Mouse (Mus musculus): ENCODE results near the gene Cmas. TPM values are rescaled to one million over a fixed set of nuclear protein-coding genes. Genes with fewer than 3 reads are reported as not detected.
A peak's percentile ranks its signal among the peaks of the same experiment; 100 is the strongest.

The Cmas gene
- polyA plus RNA-seq, 2 experiments, result 54.5 to 88.7 TPM

DNA sequence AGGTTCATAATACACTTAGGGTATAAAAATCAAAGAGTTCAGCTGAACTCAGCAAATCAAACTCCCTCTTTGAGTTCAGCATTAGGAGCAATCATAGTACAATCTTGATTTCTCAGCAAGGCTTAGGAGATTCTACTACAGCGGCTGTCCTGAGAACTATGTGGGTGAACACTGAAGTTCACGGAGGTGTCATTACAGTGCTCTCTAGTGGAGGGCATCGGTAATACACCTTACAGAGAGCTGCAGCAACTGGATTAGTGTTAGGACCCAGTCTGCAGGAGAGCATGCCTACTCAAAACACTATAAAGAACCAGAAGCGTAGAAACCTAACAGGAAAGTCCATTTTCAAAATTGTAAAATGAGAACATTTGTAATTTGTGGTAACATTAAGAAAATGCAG is 28.9 kb downstream of the Cmas start:
- no peaks in the 10 kb centered on the region for H3K4me1 ChIP-seq (ENCODE audit: control insufficient read depth, insufficient read depth, low read length)
- no peak overlapping the region for H3K4me3 ChIP-seq (replicated peaks; ENCODE audit: low read length)
- H3K27me3 ChIP-seq (ENCODE audit: control insufficient read depth, insufficient read depth, low read length), result no peaks in the 10 kb centered on the region
- H3K36me3 ChIP-seq (ENCODE audit: control insufficient read depth, insufficient read depth, low read length), result no peaks in the 10 kb centered on the region
- ATAC-seq (ENCODE audit: low FRiP score, low read depth) (no peak), DNase-seq (ENCODE audit: low spot score) (peak; percentile 11)
- H3K4me2 ChIP-seq (replicated peaks; ENCODE audit: low read depth, low read length, severe bottlenecking), result no peak overlapping the region
- no peak overlapping the region for H3K27ac ChIP-seq (replicated peaks; ENCODE audit: low read depth, low read length)
- no peak overlapping the region for H3K9ac ChIP-seq (ENCODE audit: low read depth, low read length, severe bottlenecking)
- TF ChIP-seq POLR2A (IDR thresholded peaks at IDR 0.05; ENCODE audit: borderline replicate concordance, extremely low read depth, insufficient read depth, insufficient read length), result no peak
- WGBS, result 43% methylated on average over 4 of the region's 4 CpGs
- no peaks in the 10 kb centered on the region for H3K9me3 ChIP-seq (ENCODE audit: control insufficient read depth, low read length)

DNA sequence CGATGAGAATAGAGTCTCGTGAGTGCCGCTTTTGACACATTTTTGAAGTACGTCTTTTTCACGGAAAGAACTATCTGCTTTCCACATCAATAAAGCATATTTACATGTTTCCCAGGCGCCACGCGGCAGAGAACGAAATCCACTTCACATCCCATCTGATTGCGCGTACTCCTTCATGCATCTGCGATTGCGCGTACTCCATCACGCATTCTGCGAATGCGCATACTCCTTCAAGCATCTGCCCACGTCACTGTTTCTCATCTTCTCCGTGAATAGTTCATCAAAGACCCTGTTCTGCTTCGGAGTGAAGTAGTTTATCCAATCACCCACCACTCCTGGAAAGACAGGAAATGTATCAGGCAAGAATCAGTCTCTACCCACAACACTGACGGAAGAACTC is 29.6 kb downstream of the Cmas start:
- Histone ChIP-seq H3K9me3 (ENCODE audit: control insufficient read depth, low read length) (no peaks in the 10 kb centered on the region), H3K4me1 (ENCODE audit: control insufficient read depth, insufficient read depth, low read length) (no peaks in the 10 kb centered on the region), H3K9ac (ENCODE audit: low read depth, low read length, severe bottlenecking) (no peak overlapping the region), H3K36me3 (ENCODE audit: control insufficient read depth, insufficient read depth, low read length) (no peaks in the 10 kb centered on the region), H3K4me2 (replicated peaks; ENCODE audit: low read depth, low read length, severe bottlenecking) (no peak overlapping the region), H3K4me3 (replicated peaks; ENCODE audit: low read length) (no peak overlapping the region), H3K27ac (replicated peaks; ENCODE audit: low read depth, low read length) (no peak overlapping the region), H3K27me3 (ENCODE audit: control insufficient read depth, insufficient read depth, low read length) (no peaks in the 10 kb centered on the region)
- TF ChIP-seq POLR2A (IDR thresholded peaks at IDR 0.05; ENCODE audit: borderline replicate concordance, extremely low read depth, insufficient read depth, insufficient read length), result no peak
- no peak for DNase-seq (ENCODE audit: low spot score)
- WGBS, result 85% methylated on average over 21 of the region's 21 CpGs
- ATAC-seq (ENCODE audit: low FRiP score, low read depth), result no peak

DNA sequence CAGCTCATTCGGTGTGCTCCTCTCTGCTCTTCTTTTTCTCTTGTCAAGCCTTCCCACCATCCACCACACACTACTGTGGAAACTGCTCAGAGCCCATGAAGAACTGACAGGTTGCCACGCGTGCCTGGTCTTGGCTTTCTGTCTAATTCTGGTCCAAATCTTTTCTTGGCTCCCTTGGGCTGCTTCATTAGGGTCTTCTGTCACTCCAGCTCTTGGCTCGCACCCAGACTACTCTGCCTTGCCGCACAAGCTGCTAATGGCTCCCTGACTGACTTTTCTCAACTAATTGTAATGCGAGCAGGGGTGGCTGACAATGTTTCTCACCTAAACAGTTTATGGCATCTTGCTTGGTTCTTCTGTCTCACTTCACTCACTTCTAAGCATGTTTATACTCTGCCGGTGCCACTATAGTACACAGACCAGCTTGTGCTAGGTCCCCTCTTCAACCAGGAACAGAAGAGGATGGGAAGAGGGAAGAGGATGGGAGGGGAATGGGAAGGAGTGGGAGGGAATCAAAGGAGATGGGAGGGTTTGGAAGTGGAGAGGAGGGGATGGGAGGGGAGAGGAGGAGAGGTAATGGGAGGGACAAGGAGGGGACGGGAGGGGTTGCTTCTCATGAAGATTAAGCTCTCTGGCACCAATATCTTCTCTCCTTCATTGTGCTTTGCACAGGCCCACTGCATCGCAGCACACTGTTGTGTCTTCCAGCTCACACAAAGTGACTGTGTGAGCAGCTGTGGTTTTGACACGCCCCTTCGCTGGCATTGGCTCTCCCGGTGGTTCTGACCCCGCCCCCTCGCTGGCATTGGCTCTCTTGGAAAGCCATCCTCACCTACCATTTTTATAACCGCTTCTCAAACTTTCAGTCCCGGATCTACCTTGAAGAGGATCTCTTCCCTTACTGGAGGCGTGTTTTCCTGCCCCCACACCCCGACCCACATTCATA is 31.8 kb downstream of the Cmas start:
- H3K27me3 ChIP-seq (ENCODE audit: control insufficient read depth, insufficient read depth, low read length), result no peaks in the 10 kb centered on the region
- H3K36me3 ChIP-seq (ENCODE audit: control insufficient read depth, insufficient read depth, low read length), result no peaks in the 10 kb centered on the region
- H3K4me2 ChIP-seq (replicated peaks; ENCODE audit: low read depth, low read length, severe bottlenecking), result no peak overlapping the region
- H3K4me3 ChIP-seq (replicated peaks; ENCODE audit: low read length), result no peak overlapping the region
- no peak overlapping the region for H3K27ac ChIP-seq (replicated peaks; ENCODE audit: low read depth, low read length)
- no peak for DNase-seq (ENCODE audit: low spot score)
- ATAC-seq (ENCODE audit: low FRiP score, low read depth), result no peak
- H3K4me1 ChIP-seq (ENCODE audit: control insufficient read depth, insufficient read depth, low read length), result no peaks in the 10 kb centered on the region
- H3K9me3 ChIP-seq (ENCODE audit: control insufficient read depth, low read length), result no peaks in the 10 kb centered on the region
- 49% methylated on average over 17 of the region's 18 CpGs for WGBS
- no peak overlapping the region for H3K9ac ChIP-seq (ENCODE audit: low read depth, low read length, severe bottlenecking)
- TF ChIP-seq POLR2A (IDR thresholded peaks at IDR 0.05; ENCODE audit: borderline replicate concordance, extremely low read depth, insufficient read depth, insufficient read length), result no peak

DNA sequence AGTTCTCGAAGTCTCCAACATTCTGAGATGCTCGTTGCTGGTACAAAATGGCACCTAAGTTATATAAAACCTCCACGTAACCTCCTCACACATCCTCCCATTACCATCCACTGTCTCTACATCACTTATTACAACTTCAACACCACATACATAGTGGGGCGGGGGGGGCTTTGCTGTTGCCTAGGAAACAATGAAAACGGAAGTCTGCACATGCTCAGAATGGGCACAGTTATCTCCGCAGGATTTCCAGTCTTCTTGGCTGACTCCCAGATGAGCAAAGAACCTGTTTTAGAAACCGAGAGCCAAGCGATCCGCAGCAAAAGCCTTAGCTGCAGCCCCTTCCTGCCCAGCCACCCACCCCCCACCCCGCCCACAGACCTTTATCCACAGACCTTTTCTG is 33.2 kb downstream of the Cmas start:
- 89% methylated on average over 10 of the region's 10 CpGs for WGBS
- DNase-seq (ENCODE audit: low spot score) (no peak), ATAC-seq (ENCODE audit: low FRiP score, low read depth) (no peak)
- Histone ChIP-seq H3K9ac (ENCODE audit: low read depth, low read length, severe bottlenecking) (no peak overlapping the region), H3K27ac (replicated peaks; ENCODE audit: low read depth, low read length) (no peak overlapping the region), H3K27me3 (ENCODE audit: control insufficient read depth, insufficient read depth, low read length) (no peaks in the 10 kb centered on the region), H3K4me2 (replicated peaks; ENCODE audit: low read depth, low read length, severe bottlenecking) (no peak overlapping the region), H3K4me1 (ENCODE audit: control insufficient read depth, insufficient read depth, low read length) (no peaks in the 10 kb centered on the region), H3K9me3 (ENCODE audit: control insufficient read depth, low read length) (no peaks in the 10 kb centered on the region), H3K36me3 (ENCODE audit: control insufficient read depth, insufficient read depth, low read length) (no peaks in the 10 kb centered on the region), H3K4me3 (replicated peaks; ENCODE audit: low read length) (no peak overlapping the region)
- no peak for TF ChIP-seq POLR2A (IDR thresholded peaks at IDR 0.05; ENCODE audit: borderline replicate concordance, extremely low read depth, insufficient read depth, insufficient read length)

DNA sequence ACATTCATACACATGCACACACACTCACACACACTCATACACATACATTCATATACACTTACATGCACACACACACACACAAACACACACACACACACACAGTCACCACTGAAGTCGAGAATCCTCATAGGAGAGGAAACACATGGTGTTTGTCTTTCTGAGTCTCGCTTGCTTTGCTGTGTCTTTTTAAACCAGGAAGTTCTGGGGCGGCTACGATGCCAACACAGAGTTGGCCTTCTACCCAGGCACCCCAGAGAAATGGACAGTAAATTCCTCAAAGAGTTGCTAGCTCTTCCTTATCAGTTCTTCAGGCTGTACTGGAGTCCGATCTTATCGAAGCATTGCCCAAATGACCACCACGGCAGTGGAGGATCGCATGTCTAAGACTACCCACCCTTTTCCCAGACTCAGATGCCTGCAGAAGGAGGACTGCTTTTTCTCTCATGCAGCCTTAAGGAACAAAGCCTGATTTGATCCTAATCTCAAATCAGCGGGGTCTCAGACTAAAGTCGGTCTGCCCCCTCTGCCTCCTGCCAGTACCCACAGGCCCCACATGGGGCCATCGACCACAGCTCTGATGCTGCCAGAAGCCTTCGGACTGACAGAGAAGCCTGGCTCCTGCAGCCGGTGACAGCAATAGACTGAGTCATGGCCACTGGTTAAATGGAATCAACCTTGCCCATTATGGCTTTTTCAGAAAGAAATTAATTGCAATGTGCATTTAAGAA is 35.9 kb downstream of the Cmas start:
- ATAC-seq (ENCODE audit: low FRiP score, low read depth), result no peak
- H3K4me1 ChIP-seq (ENCODE audit: control insufficient read depth, insufficient read depth, low read length), result no peaks in the 10 kb centered on the region
- no peaks in the 10 kb centered on the region for H3K9me3 ChIP-seq (ENCODE audit: control insufficient read depth, low read length)
- no peak overlapping the region for H3K4me2 ChIP-seq (replicated peaks; ENCODE audit: low read depth, low read length, severe bottlenecking)
- H3K4me3 ChIP-seq (replicated peaks; ENCODE audit: low read length), result no peak overlapping the region
- no peak overlapping the region for H3K9ac ChIP-seq (ENCODE audit: low read depth, low read length, severe bottlenecking)
- no peak overlapping the region for H3K27ac ChIP-seq (replicated peaks; ENCODE audit: low read depth, low read length)
- 57% methylated on average over 13 of the region's 13 CpGs for WGBS
- TF ChIP-seq POLR2A (IDR thresholded peaks at IDR 0.05; ENCODE audit: borderline replicate concordance, extremely low read depth, insufficient read depth, insufficient read length), result no peak
- H3K36me3 ChIP-seq (ENCODE audit: control insufficient read depth, insufficient read depth, low read length), result no peaks in the 10 kb centered on the region
- no peak for DNase-seq (ENCODE audit: low spot score)
- H3K27me3 ChIP-seq (ENCODE audit: control insufficient read depth, insufficient read depth, low read length), result no peaks in the 10 kb centered on the region

Data from limb, embryonic 14.5 days (tissue).